Mouse (Mus musculus): ENCODE measurements at regions not wholly inside any gene's neighbourhood (a gene's known extent, or its start where the extent isn't known, plus 50 kb on each side); places are given as distances from the start of the nearest gene placed in this dataset.
A peak's percentile ranks its signal among the peaks of the same experiment; 100 is the strongest.

- ATAC-seq (replicated peaks; ENCODE audit: poor library complexity, severe bottlenecking), result peak; percentile 91
These were observed 99.0 kb upstream of the Slc7a12 start for GRCm38 (mm10) chr3:14381421-14381992.

GRCm38 (mm10) chr3:14390656-14391055 is 89.8 kb upstream of the Slc7a12 start:
- ATAC-seq (replicated peaks; ENCODE audit: poor library complexity, severe bottlenecking), result no peak

GRCm38 (mm10) chr3:14398676-14399075 is 81.8 kb upstream of the Slc7a12 start:
- no peak for ATAC-seq (replicated peaks; ENCODE audit: poor library complexity, severe bottlenecking)

- ATAC-seq (replicated peaks; ENCODE audit: poor library complexity, severe bottlenecking), result no peak
These were observed 71.9 kb upstream of the Slc7a12 start for GRCm38 (mm10) chr3:14408435-14409125.
